Mouse (Mus musculus) stomach, postnatal 0 days (tissue): ENCODE results near the gene Kmt2a.

Experiments used
- CTCF ChIP-seq: IDR thresholded peaks from 2 replicates; pipeline ENCODE4 v1.5.1; 2016; ENCODE audit warnings: antibody characterized with exemption, low read depth, mild to moderate bottlenecking, moderate library complexity
- EP300 ChIP-seq: optimal IDR thresholded peaks from 2 replicates; pipeline ENCODE3; 2016; ENCODE audit warnings: antibody characterized with exemption

DNA sequence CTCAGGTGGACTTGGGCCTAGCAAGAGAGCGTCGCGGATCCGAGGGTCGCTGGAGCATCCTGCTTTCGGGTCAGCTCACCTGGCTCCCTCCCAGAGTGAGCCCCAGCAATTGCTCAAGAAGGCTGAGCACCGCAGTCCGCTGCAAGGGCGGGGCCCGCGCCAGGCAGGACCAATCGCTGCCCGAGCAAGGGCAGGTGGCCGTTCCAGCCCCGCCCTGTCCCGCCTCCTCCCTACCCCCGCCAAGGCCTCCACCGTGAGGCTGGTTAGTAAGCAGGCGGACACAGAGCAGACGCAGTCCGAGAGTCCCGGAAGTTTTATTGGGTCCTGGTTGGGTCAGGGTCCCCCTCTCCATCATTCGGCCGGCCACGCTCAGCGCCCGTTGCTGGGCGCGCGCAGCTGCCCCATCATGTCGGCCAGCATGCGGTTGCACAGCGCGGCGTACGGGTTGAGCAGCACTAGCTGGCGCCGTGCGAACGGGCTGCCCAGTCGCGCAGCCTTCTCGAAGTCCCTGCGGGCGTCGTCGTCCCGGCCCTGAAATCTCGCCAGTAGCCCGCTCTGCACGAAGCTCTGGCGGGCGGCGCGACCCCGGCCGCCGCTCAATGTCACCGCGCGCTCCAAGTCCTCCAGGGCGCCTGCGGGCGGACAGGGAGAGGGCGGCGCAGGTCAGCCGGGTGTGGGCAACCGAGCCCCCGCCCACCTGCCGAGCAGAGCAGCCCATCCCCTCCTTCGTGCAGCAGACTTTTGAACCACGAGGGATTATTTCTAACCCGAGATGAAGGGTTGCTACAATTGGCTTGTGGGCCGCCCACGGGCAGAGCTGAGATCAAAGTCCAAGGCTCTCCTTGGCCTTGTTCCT is 81.8 kb downstream of the Kmt2a start, which contains the start of gene Tmem25:
- TF ChIP-seq CTCF (no peak), EP300 (no peak)
